Mouse (Mus musculus) Patski (cell line): Measurements from ENCODE around the gene Rpl12. TPM values are rescaled to one million over a fixed set of nuclear protein-coding genes. Genes with fewer than 3 reads are reported as not detected.
A peak's percentile ranks its signal among the peaks of the same experiment; 100 is the strongest.

Experiments used
- ATAC-seq: fragments of 100-300 bp; one replicate; pipeline ENCODE4 v1.8.0; 2021
- CTCF ChIA-PET: fragments of 350-600 bp; sonication (Branson Sonifier 250); formaldehyde crosslinking; loops from one replicate; lab custom pipeline; 2022; ENCODE audit warnings: inconsistent platforms; lab: Charles Lee
- POLR2A ChIA-PET: fragments of 350-600 bp; sonication (Branson Sonifier 250); formaldehyde crosslinking; loops from one replicate; lab custom pipeline; 2022; ENCODE audit warnings: antibody characterized with exemption, inconsistent platforms; lab: Charles Lee
- DNase-seq: peaks from one replicate; pipeline ENCODE4 v3.0.0-alpha.2; 2011; ENCODE audit warnings: low read depth, low spot score
- H3K27me3 ChIP-seq: fragments of 371-371 bp; one replicate; pipeline ENCODE4 v1.5.1; 2021
- CTCF ChIP-seq: fragments of 100-300 bp; IDR thresholded peaks from one replicate; pipeline ENCODE4 v1.5.1; 2021
- in situ Hi-C: fragments of 300-500 bp; cut with MboI; formaldehyde crosslinking; loops from 3 replicates; pipeline ENCODE4 v1.11.1; 2018; ENCODE audit warnings: low pct_unique_long_range_greater_than_20kb, mixed read lengths
- polyA plus RNA-seq: library from polyadenylated mRNA; unstranded; gene quantifications from one replicate; pipeline ENCODE4 v1.2.3, GENCODE M21; 2021

The Rpl12 gene
- polyA plus RNA-seq, 1 experiment from 2014 or later: 52.5 TPM

GRCm38 (mm10) chr2:32963981-32964380 lies 2.6 kb downstream of the Rpl12 start:
- no peaks in the 10 kb centered on the region for H3K27me3 ChIP-seq
- ChIA-PET CTCF (no interaction called here), POLR2A (interaction anchor here (0.8 to 1.7 kb wide), 2 partner anchors 11 to 14 kb away, joined by 3 read pairs; no protein-coding TSS in a partner anchor)
- ATAC-seq (no peak), DNase-seq (no peak)
- in situ Hi-C loops: no loop called here
- TF ChIP-seq CTCF: no peak

GRCm38 (mm10) chr2:32964659-32965457 lies 3.5 kb downstream of the Rpl12 start:
- no peak for TF ChIP-seq CTCF
- ChIA-PET CTCF (no interaction called here), POLR2A (interaction anchor here (0.5 to 1.7 kb wide), 3 partner anchors 12 to 35 kb away, joined by 3 read pairs; no protein-coding TSS in a partner anchor)
- DNase-seq: no peak
- in situ Hi-C loops: no loop called here
- ATAC-seq: no peak
- no peaks in the 10 kb centered on the region for H3K27me3 ChIP-seq

- no peak for DNase-seq
- ATAC-seq: no peak
- in situ Hi-C loops: no loop called here
- no peak for TF ChIP-seq CTCF
- CTCF ChIA-PET: no interaction called here
- POLR2A ChIA-PET: interaction anchor here (0.5 kb wide), 1 partner anchor 36 kb away, joined by 3 read pairs; no protein-coding TSS in a partner anchor
- no peaks in the 10 kb centered on the region for H3K27me3 ChIP-seq
These were observed 4.3 kb downstream of the Rpl12 start for GRCm38 (mm10) chr2:32965511-32966183.

- no peak for TF ChIP-seq CTCF
These were observed 4.9 kb downstream of the Rpl12 start for GRCm38 (mm10) chr2:32966184-32966688.

GRCm38 (mm10) chr2:32966689-32967631 lies 5.6 kb downstream of the Rpl12 start:
- no peak for TF ChIP-seq CTCF
- ATAC-seq (peak; percentile 40), DNase-seq (no peak)
- in situ Hi-C loops: no loop called here
- POLR2A ChIA-PET: interaction anchor here (1.0 kb wide), 1 partner anchor 24 kb away, joined by 3 read pairs; no protein-coding TSS in a partner anchor
- H3K27me3 ChIP-seq: no peaks in the 10 kb centered on the region
- CTCF ChIA-PET: no interaction called here

More at GRCm38 (mm10) chr2:32966184-32966688, 4.9 kb downstream of the Rpl12 start:
- DNase-seq: no peak
- POLR2A ChIA-PET: no interaction called here
- ATAC-seq: no peak
- no peaks in the 10 kb centered on the region for H3K27me3 ChIP-seq
- CTCF ChIA-PET: no interaction called here
- in situ Hi-C loops: no loop called here

GRCm38 (mm10) chr2:32968024-32968614 lies 6.8 kb downstream of the Rpl12 start:
- CTCF ChIA-PET: interaction anchor here (1.2 kb wide), 1 partner anchor 14 kb away, joined by 3 read pairs; the partner anchor contains the start of gene Slc2a8
- DNase-seq (no peak), ATAC-seq (no peak)
- no peak for TF ChIP-seq CTCF
- no peaks in the 10 kb centered on the region for H3K27me3 ChIP-seq
- in situ Hi-C loops: no loop called here
- POLR2A ChIA-PET: no interaction called here

- ChIA-PET POLR2A (no interaction called here), CTCF (interaction anchor here (0.7 to 1.2 kb wide), 4 partner anchors 9 to 111 kb away, joined by 3 read pairs; partner anchors contain the start of gene Slc2a8)
- ATAC-seq (no peak), DNase-seq (no peak)
- in situ Hi-C loops: no loop called here
- no peaks in the 10 kb centered on the region for H3K27me3 ChIP-seq
- no peak for TF ChIP-seq CTCF
These were observed 8.0 kb downstream of the Rpl12 start for GRCm38 (mm10) chr2:32969326-32969725.

- no peak for TF ChIP-seq CTCF
- ATAC-seq: no peak
- ChIA-PET CTCF (no interaction called here), POLR2A (interaction anchor here (1.0 kb wide), 1 partner anchor 9 kb away, joined by 4 read pairs; no protein-coding TSS in a partner anchor)
- no peaks in the 10 kb centered on the region for H3K27me3 ChIP-seq
- DNase-seq: no peak
- in situ Hi-C loops: no loop called here
These were observed 9.9 kb downstream of the Rpl12 start for GRCm38 (mm10) chr2:32971235-32971634.

- no peaks in the 10 kb centered on the region for H3K27me3 ChIP-seq
- no peak for TF ChIP-seq CTCF
- in situ Hi-C loops: no loop called here
- ATAC-seq (no peak), DNase-seq (no peak)
- ChIA-PET POLR2A (interaction anchor here (0.6 kb wide), 1 partner anchor 267 kb away, joined by 4 read pairs; no protein-coding TSS in a partner anchor), CTCF (no interaction called here)
These were observed 12.9 kb downstream of the Rpl12 start for GRCm38 (mm10) chr2:32974216-32974615.
